Mouse (Mus musculus) layer of hippocampus, adult 18-20 months (tissue): Measurements from ENCODE around the gene Smyd3. TPM values are rescaled to one million over a fixed set of nuclear protein-coding genes. Genes with fewer than 3 reads are reported as not detected.
"Not testable (repeated sequence)": the region's sequence is repeated elsewhere in the genome, so short reads cannot be mapped to it uniquely, and the experiment has no call there.

Experiments
- DNase-seq, 2 experiments: peaks; one replicate each; pipeline ENCODE4 v3.0.0; 2022; ENCODE audit warnings: low spot score in 2 of 2
- total RNA-seq, 2 experiments: library from RNA; stranded (reverse); gene quantifications; 2 replicates each; pipeline ENCODE4 v1.2.3; 2021

The Smyd3 gene
- total RNA-seq, 2 experiments from 2014 or later: 22.4 TPM

- DNase-seq: no peak
Measured at GRCm38 (mm10) chr1:179295626-179296025, 222.2 kb downstream of the Smyd3 start.

GRCm38 (mm10) chr1:179293772-179294353 is 224.0 kb downstream of the Smyd3 start:
- no peak for DNase-seq

- DNase-seq: not testable (repeated sequence)
Measured at GRCm38 (mm10) chr1:179290181-179290580, 227.7 kb downstream of the Smyd3 start.

- no peak for DNase-seq
Measured at GRCm38 (mm10) chr1:179289744-179290143, 228.1 kb downstream of the Smyd3 start.

GRCm38 (mm10) chr1:179286748-179287147 is 231.1 kb downstream of the Smyd3 start:
- DNase-seq: no peak

DNA sequence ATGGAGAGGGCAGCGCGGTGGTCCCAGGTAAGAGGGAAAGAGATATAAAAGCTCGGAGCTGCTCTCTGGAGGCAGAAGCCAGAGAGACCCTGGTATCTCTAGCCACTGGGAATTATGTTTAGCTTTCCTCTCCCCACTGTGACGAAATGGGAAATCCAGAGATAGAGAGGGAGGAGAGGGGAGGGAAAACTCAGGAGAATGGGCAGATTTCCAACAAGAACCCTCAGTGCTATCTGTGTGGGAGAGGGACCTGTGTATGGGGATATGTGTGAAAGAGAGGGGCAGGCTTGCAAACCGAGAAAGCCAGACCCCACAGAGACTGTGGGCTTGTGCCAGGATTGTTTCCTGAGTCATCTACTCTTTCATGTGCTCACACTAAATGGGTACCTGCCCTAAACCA is 235.0 kb downstream of the Smyd3 start:
- no peak for DNase-seq

GRCm38 (mm10) chr1:179281401-179282121 is 236.3 kb downstream of the Smyd3 start:
- no peak for DNase-seq

DNA sequence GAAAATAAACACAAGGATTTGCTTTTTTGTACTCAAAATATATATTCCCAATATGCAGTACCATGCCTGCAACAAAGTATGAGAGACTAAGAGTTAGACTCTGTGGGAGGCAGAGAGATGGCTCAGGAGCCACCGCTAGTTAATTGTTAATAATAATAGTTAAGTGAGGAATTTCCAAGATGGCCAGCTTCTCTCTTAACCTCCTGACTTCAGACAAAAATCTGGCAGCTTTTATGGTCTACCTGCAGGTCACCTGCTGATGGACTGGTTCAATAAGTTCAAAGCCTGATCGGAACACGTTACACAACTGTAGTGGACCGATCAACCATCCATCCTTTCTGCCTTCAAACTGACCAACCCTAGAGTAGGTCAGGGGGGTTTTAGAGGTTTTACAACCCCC is 238.7 kb downstream of the Smyd3 start:
- DNase-seq: no peak

DNA sequence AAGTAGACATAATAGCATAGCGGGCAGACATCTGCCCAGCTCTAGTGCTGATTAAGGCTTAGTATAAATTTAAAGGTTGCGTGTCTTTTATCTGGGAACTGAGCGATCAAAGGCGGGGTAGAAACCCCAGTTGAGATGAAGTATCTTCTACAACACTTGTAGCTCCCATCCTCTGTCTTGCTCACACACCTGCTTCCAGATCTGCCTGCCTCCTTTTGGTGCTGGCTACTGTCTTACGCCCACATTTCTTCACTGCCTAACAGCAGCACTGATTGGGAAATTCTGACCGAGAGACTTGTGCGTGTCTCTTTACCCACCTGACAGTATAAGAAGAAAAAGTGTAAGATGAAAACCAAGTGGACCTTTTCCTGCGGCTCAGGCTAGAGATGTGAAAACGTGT is 240.5 kb downstream of the Smyd3 start:
- DNase-seq: no peak

DNA sequence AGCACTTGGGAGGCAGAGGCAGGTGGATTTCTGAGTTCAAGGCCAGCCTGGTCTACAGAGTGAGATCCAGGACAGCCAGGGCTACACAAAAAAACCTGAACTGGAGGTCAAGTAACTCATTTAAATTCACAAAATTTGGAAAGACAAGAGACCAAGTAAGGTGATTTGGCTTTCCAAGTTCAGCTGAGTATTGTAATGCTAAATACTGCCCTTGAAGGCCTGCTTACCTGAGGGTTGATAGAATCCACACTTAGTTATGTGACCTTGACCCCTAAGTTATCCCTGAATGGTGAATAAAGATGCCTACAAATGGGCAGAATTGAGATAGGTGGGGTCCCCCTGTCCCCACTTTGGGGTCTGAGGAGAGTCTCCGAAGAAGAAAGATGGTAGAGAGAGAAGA is 241.0 kb downstream of the Smyd3 start:
- no peak for DNase-seq

GRCm38 (mm10) chr1:179272926-179273325 is 244.9 kb downstream of the Smyd3 start:
- no peak for DNase-seq

- DNase-seq: no peak
Measured at GRCm38 (mm10) chr1:179272351-179272750, 245.5 kb downstream of the Smyd3 start.

GRCm38 (mm10) chr1:179266936-179267335 is 250.9 kb downstream of the Smyd3 start:
- DNase-seq: no peak

- peak in 1 of 2 experiments; percentile 12 for DNase-seq
Measured at GRCm38 (mm10) chr1:179261496-179261966, 256.3 kb downstream of the Smyd3 start.

DNA sequence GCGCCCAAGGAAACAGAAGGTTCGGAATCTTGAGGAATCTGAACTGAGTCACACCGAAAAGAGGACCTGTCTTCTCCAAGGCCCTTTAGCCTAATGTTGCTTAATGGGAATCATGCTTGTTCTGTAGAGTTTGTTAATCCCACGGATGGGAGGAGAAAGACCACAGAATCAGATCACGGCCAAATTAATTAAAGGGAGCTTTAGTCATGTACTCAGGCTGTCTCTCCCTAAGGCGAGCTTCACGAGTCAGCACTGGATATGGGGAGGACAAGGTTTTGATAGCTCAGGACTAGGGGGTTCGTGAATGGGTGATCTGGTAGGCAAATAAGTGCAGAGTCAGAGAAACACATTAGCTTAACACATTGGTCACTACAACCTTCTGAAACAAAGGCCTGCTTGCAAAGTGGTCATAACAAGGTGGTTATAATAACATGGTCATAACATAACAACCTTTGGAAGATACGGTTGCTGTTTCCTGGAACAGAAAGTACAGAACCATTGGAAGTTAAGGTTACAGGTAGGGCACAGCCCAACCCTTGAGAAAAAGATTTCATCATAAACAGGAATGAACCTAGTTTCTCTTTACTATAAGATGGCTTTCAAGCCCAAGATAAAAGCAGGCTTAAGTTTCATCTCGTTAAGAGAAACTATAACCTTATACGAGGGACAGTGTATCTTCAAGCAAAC is 261.9 kb downstream of the Smyd3 start:
- DNase-seq: no peak

- DNase-seq: no peak
Measured at GRCm38 (mm10) chr1:179254531-179254930, 263.3 kb downstream of the Smyd3 start.

- DNase-seq: no peak
Measured at GRCm38 (mm10) chr1:179252611-179253010, 265.2 kb downstream of the Smyd3 start.

DNA sequence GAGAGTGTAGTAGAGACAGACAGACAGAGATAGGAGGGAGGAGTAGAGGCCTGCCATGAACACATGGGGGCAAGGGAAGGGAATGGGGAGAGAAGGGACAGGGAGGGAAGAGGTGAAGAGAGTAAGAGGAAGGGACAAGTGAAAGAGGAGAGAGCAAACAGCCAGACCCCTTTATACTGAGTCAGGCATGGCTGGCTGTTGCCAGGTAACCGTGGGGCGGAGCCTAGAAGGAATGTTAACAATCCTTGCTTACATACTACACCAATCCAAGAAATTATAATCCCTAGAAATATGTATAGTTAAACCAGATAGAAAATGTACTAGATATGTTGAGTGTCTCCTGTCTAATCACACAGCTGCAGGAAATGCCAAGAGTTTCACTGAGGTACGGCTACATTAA is 267.5 kb downstream of the Smyd3 start:
- no peak for DNase-seq

- DNase-seq: no peak
Measured at GRCm38 (mm10) chr1:179243554-179243953, 274.3 kb downstream of the Smyd3 start.

DNA sequence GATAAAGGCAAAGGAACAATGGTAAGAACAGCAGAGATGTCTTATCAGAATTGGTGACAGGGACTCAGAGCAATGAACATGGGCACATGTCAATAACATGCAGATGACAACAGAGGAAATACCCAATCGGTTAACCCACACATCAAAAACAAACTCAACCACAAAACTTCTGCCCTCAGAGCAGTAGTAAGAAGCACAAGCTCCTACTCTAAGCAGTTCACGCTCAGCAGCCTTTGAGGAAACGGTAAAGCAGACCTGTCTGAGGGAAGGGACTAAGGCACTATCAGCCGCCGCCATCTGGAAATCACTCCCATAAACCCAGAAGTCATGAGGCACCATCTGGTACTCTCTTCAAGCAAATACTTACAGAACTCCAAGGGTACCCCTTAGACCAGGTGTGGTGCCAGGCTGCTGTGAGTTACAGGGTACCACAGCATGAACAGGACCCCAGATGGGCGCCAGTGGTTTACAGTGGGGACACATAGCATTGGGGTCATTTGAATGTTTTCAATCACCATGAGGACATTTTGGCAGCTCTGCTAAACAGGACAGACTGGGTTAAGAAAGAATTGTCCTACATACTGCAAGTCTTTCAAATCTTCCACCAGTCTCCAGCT is 277.1 kb downstream of the Smyd3 start:
- no peak for DNase-seq

- DNase-seq: no peak
Measured at GRCm38 (mm10) chr1:179238639-179239038, 279.2 kb downstream of the Smyd3 start.

DNA sequence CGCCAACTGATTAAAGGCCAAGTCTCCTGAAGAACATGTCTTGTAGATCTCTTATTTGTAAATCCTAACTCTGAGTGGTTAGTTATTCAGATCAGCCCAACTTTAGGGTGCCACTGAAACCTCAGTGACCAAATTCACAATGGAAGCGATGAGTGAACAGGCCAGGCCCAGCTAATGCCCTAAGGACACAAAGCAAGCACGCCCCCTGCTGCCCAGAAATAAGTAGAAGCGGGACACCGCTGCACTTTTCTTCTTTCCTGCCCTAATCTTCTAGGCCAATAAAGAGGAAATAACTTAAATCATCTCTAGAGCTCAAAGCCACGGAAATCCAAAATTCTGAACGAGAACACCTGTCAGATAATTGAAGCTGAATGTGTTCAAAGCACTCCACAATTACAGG is 279.9 kb downstream of the Smyd3 start:
- peak in 1 of 2 experiments; percentile 20 for DNase-seq
